Comparison of ENCODE assay signal across 10 mouse cellular contexts in the genomic region with DNA sequence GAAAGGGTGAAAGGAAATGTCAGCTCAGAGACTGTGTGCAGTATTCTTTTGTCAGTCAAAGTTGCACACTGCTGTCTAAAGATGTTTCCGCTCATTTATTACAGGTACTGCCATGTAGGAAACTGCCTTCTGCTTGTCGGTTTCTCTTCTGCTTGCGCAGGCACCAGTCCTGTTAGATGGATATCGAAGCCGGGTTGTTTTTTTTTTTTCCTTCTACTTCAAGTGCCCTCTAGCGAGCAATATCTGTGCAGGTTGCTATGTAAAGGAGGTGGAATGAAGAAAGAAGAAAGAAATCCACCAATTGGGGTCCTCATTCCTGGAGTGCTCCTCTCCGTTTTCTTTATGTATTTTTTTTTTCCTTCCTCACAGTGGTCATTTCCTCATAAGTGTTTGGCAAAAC. TPM values are rescaled to one million over a fixed set of nuclear protein-coding genes. Genes with fewer than 3 reads are reported as not detected.
DNase-seq lines count a peak whose midpoint lies in the region; ATAC-seq and TF ChIP-seq lines count a peak whose summit lies in the region.
"Had no signal": no experiment of that assay in that cellular context is flagged by ENCODE, and none has a peak within 500 bp of the region (broad histone marks: within the 10 kb centered on the region; RNA-seq: fewer than 3 reads in every experiment).

No protein-coding gene starts in this region.

- H3K27ac ChIP-seq in kidney, embryonic 16.5 days (ENCODE audit: low read length): no peak overlapping the region
- no peak overlapping the region for H3K27ac ChIP-seq in kidney, adult 2 months (ENCODE audit: insufficient read depth, low read depth, low read length)
- no peak overlapping the region for H3K27ac ChIP-seq in hindbrain, postnatal 0 days
- H3K27ac ChIP-seq: macrophage had no signal

- no peak overlapping the region for H3K4me3 ChIP-seq in kidney, embryonic 16.5 days (ENCODE audit: low read length)
- no peak overlapping the region for H3K4me3 ChIP-seq in kidney, adult 2 months (ENCODE audit: insufficient read depth, low read depth, low read length)
- H3K4me3 ChIP-seq in hindbrain, postnatal 0 days (ENCODE audit: low read length): peak overlapping the region; percentile 16; the same call in 1 of the 2 replicates

- peaks cover 1% of the 10 kb centered on the region; the same call in 1 of the 2 replicates for H3K4me1 ChIP-seq in kidney, embryonic 16.5 days (ENCODE audit: insufficient read depth, low read length)
- no peaks in the 10 kb centered on the region for H3K4me1 ChIP-seq in kidney, adult 2 months (ENCODE audit: control insufficient read depth, insufficient read depth, low read length)
- no peaks in the 10 kb centered on the region for H3K4me1 ChIP-seq in hindbrain, postnatal 0 days (ENCODE audit: insufficient read depth, low read length)

- no peaks in the 10 kb centered on the region for H3K36me3 ChIP-seq in kidney, embryonic 16.5 days (ENCODE audit: insufficient read depth, low read length)
- no peaks in the 10 kb centered on the region for H3K36me3 ChIP-seq in kidney, adult 2 months (ENCODE audit: control insufficient read depth, insufficient read depth, low read length)
- H3K36me3 ChIP-seq in hindbrain, postnatal 0 days (ENCODE audit: insufficient read depth, low read length): no peaks in the 10 kb centered on the region

- H3K9ac ChIP-seq in kidney, embryonic 16.5 days (replicated peaks; ENCODE audit: low read length): no peak overlapping the region
- H3K9ac ChIP-seq in hindbrain, postnatal 0 days (replicated peaks; ENCODE audit: low read length): no peak overlapping the region

- H3K4me2 ChIP-seq in kidney, embryonic 16.5 days (replicated peaks; ENCODE audit: low read depth, low read length): peak overlapping the region; percentile 30; the same call in 1 of the 2 replicates
- H3K4me2 ChIP-seq in hindbrain, postnatal 0 days (ENCODE audit: low read depth, low read length): peak overlapping the region; percentile 41

- WGBS in kidney, embryonic 16.5 days: 34% methylated on average over 7 of the region's 7 CpGs
- WGBS in kidney, adult 2 months: 27% methylated on average over 7 of the region's 7 CpGs
- WGBS in hindbrain, postnatal 0 days: 9% methylated on average over 7 of the region's 7 CpGs

- no peaks in the 10 kb centered on the region for H3K9me3 ChIP-seq in kidney, embryonic 16.5 days (ENCODE audit: low read length)
- no peaks in the 10 kb centered on the region for H3K9me3 ChIP-seq in hindbrain, postnatal 0 days (ENCODE audit: low read length)

- intact Hi-C loops in gastrocnemius, postnatal 36 days (cut with DNase I): no loop called here

- no peak for ATAC-seq in kidney, embryonic 16.5 days (ENCODE audit: low FRiP score, low TSS enrichment)
- ATAC-seq in hindbrain, postnatal 0 days: no peak
- no peak for ATAC-seq in granulocyte monocyte progenitor cell, adult 5-6 weeks (replicated peaks; ENCODE audit: poor library complexity, severe bottlenecking)
- no peak for ATAC-seq in monocyte, adult 5-6 weeks (replicated peaks; ENCODE audit: insufficient number of reproducible peaks, low FRiP score, low TSS enrichment, poor library complexity, severe bottlenecking)

- no peak for TF ChIP-seq CTCF in kidney, adult 2 months (conservative IDR thresholded peaks at IDR 0.05; ENCODE audit: insufficient read depth, insufficient read length, low read depth, low read length)
- peak; percentile 61 for TF ChIP-seq CTCF in hindbrain, postnatal 0 days (IDR thresholded peaks at IDR 0.05; ENCODE audit: low read depth)

- DNase-seq in kidney, adult 2 months: no peak
- peak; percentile 6 for DNase-seq in Muller cell, postnatal 12 days (ENCODE audit: inconsistent ontology term)
- DNase-seq in cerebellum, postnatal 10 days: peak; percentile 60 to 74
- DNase-seq in hindbrain, postnatal 0 days (ENCODE audit: low spot score): peak; percentile 79
- no peak for DNase-seq in gastrocnemius, postnatal 36 days

- H3K27me3 ChIP-seq in kidney, embryonic 16.5 days (ENCODE audit: insufficient read depth, low read length): peaks cover 26% of the 10 kb centered on the region
- H3K27me3 ChIP-seq in kidney, adult 2 months (replicated peaks; ENCODE audit: control insufficient read depth, insufficient read depth, low read length): no peaks in the 10 kb centered on the region
- H3K27me3 ChIP-seq in hindbrain, postnatal 0 days (ENCODE audit: insufficient read depth, low read length): no peaks in the 10 kb centered on the region

- no peak for TF ChIP-seq POLR2A in kidney, adult 2 months (IDR thresholded peaks at IDR 0.05; ENCODE audit: low read depth, low read length)

RNA-seq across cellular contexts. Expression of a gene that starts 5.2 kb away (rescaled TPM):
- 0.57 and 0.84 TPM in 2 replicates for polyA plus RNA-seq in kidney, embryonic 16.5 days (2015; fragmentation: Nextera tagmentation; extraction: Ambion mirVana)
- polyA plus RNA-seq in kidney, adult 2 months (2012; rRNA removed): 0.06 TPM in 1 of 2 replicates, not detected in the other
- total RNA-seq in hindbrain, postnatal 0 days (2014; rRNA removed): 96.6 and 99.8 TPM in 2 replicates
- 56.2 and 57.9 TPM in 2 replicates for polyA plus RNA-seq in hindbrain, postnatal 0 days (2015; fragmentation: Nextera tagmentation; extraction: Ambion mirVana)
- total RNA-seq in gastrocnemius, postnatal 36 days (2021): not detected
- not detected in 2 replicates for total RNA-seq in granulocyte monocyte progenitor cell, adult 5-6 weeks (2014; fragmentation: Nextera tagmentation)
- total RNA-seq in granulocyte monocyte progenitor cell, adult 5-6 weeks (2017): not detected in 2 replicates
- total RNA-seq in monocyte, adult 5-6 weeks (2017): 0.29 TPM in 1 of 3 replicates, not detected in the others
- total RNA-seq: common myeloid progenitor, adult 5-6 weeks had no signal
- polyA plus RNA-seq: macrophage had no signal

Comparison
In these comparisons a context has a peak if more than half of its experiments do, and no peak if none do; other contexts are left out.
1. DNase-seq: peak in Muller cell, postnatal 12 days (single experiment), cerebellum, postnatal 10 days (2 of 2) and hindbrain, postnatal 0 days (single experiment); none in kidney, adult 2 months (single experiment) and gastrocnemius, postnatal 36 days (0 of 2).
2. RNA of a gene that starts 5.2 kb away (total RNA-seq): 96.6 to 99.8 TPM in hindbrain, postnatal 0 days; 0.29 TPM in monocyte, adult 5-6 weeks, not detected in gastrocnemius, postnatal 36 days and not detected in granulocyte monocyte progenitor cell, adult 5-6 weeks; every median in the first group is over 10 times any median in the second.